Mouse (Mus musculus): ENCODE measurements around the gene Slc44a5.
"Not testable (repeated sequence)": the region's sequence is repeated elsewhere in the genome, so short reads cannot be mapped to it uniquely, and the experiment has no call there.

Slc44a5 gene

DNA sequence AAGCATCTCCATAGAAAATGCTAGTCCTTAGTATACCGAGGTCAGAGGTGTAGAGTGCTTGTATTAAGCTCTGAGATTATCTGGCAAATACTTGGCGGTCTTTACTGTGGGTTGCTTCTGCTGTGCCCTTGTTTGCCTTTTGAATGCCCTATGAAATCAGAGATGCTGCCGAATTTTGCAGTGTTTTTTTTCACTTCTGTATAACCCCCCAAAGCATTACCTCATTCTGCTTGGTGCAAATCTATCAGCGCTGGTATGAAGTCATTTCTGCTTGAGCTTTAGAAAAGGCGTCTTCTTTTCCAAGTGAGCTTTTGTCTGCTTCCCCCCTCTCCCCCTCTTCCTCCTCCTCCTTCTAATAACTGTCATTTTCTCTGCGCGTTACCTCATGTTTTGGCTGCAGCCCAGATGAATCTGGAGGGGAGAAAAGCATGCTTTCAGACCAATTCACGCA, 248.9 kb downstream of the Slc44a5 start:
- no peak for DNase-seq (ENCODE audit: low spot score)

GRCm38 (mm10) chr3:154222688-154223087, 249.5 kb downstream of the Slc44a5 start:
- no peak for DNase-seq (ENCODE audit: low spot score)

DNA sequence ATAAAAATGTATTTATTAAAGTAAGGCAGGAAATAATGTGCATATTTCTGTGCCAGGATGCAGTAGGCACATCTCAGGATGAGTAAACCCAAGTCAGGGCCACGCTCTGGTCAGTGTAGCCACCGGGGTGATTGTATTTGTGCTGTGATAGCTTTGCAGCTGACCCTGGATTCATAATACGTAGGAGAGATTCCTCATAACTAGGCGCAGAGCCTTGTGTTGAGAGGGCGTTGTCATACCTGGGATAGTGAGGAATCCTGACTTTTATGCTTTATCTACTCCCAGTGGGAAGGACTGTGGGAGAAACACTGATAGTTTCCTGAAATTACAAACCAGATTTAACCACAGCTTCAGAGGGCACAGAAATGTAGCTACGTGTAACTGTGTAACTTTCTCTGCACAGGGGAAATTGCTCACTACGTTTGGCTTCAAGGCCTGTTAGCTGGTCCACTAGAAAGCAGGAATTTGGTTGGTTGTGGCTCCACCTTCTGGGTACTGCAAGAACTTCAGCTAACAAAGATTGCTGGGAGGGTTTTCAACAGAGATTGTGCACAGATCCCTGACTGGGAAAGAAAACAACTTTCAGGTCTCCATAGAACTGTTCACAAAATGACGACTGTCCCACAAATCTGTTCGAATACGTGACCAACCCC, 253.0 kb downstream of the Slc44a5 start:
- DNase-seq (ENCODE audit: low spot score): peak; percentile 59

- DNase-seq (ENCODE audit: low spot score): no peak
These were observed 271.7 kb downstream of the Slc44a5 start for GRCm38 (mm10) chr3:154244932-154245331.

DNA sequence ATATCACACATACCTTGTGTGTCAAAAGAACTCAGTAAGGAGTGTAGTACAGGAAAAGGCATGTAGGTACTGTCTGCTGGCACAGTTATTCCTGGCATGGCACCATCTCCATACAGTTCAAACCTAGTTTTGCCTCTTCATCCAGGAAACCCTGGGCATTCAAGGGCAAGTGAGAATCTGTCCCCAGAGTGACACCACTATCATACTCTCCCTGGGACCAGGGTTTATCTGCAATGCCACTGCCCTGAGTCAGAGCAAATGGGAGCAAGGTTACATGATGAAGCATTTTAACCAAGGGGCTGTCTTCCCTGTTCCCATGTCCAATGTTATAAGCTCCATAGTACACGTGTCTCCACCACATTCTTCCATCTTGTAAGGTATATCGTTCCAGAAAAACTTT, 278.2 kb downstream of the Slc44a5 start:
- no peak for DNase-seq (ENCODE audit: low spot score)

DNA sequence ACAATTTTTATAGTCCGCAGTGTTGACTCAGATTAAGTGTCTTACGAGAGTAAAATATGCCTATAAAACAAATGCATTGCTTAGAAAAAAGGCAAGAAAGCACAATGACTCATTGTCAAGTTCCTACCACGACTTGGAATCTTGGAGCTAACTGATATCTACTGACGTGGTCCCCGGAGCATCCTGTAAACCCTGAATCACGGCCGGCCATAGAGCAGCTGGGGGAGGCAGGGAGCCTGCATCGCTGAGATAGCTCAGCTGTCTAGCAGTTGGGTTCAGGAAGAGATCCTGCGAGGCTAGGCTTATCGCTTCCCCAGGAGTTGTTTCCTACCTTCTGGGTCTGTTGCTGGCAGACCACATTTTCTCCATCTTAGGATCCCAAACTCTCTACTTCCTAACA, 279.0 kb downstream of the Slc44a5 start:
- DNase-seq (ENCODE audit: low spot score): no peak

GRCm38 (mm10) chr3:154254187-154254586, 281.0 kb downstream of the Slc44a5 start:
- DNase-seq (ENCODE audit: low spot score): not testable (repeated sequence)

DNA sequence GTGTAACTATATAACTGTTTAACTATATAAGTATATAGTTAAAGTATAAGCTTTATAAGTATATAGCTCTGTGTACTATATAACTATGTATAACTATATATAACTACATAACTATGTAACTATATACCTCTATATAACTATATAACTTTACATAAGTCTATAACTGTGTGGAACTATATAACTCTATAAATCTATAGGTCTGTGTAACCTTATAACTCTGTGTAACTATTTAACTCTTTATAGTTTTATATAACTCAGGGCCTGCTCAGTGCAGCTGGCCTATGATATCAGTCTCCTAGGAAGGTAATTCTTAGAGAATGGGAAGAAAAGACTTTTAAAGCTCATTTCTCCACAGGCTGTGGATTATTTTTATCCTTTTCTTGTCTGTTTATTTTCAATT, 284.1 kb downstream of the Slc44a5 start:
- DNase-seq (ENCODE audit: low spot score): no peak

GRCm38 (mm10) chr3:154268313-154268712, 295.1 kb downstream of the Slc44a5 start:
- no peak for DNase-seq (ENCODE audit: low spot score)

GRCm38 (mm10) chr3:154269757-154270366, 296.6 kb downstream of the Slc44a5 start:
- peak; percentile 46 for DNase-seq (ENCODE audit: low spot score)

GRCm38 (mm10) chr3:154274681-154275080, 301.4 kb downstream of the Slc44a5 start:
- no peak for DNase-seq (ENCODE audit: low spot score)

- DNase-seq (ENCODE audit: low spot score): no peak
These were observed 311.0 kb downstream of the Slc44a5 start for GRCm38 (mm10) chr3:154284260-154284659.

DNA sequence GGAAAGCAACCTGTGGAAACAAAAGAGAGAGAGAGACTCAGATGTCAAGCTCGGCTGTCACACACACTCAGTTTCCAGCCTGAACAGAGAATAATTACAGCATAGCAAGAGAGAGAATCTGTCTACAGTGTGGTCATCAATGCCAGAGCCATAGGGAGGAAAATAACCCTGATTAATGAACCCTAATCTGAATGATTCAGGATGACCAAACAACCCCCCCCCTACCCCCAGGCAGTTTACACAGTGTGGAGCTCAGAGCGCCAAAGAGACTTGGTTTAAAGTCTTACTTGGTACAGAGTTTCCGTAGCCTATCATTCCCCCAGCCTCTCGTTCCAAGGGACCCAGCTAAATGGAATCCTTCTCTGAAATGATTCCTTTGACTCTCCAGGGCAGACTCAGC, 312.1 kb downstream of the Slc44a5 start:
- no peak for DNase-seq (ENCODE audit: low spot score)

GRCm38 (mm10) chr3:154287217-154287616, 314.0 kb downstream of the Slc44a5 start:
- DNase-seq (ENCODE audit: low spot score): no peak

DNA sequence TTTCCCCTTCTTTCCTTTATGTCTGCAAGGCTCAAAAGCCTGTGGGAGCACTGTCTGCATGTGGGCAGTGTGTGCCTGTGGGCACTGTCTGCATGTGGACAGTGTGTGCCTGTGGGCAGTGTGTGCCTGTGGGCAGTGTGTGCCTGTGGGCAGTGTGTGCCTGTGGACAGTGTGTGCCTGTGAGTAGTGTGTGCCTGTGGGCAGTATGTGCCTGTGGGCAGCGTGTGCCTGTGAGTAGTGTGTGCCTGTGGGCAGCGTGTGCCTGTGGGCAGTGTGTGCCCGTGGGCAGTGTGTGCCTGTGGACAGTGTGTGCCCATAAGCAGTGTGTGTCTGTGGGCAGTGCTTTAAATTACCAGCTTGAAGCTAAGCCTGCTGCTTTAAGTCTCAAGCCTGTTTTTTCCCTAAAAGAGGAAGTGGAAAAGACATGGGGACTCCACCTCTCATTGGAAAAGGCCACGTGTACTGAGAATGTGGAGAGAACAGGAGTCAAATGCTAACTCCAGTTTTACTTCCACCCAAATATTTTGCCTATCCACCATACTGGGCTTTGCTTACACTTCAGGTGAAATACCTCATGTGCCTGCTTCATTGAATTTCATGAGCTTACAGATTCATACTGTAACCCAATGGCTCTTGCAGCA, 315.3 kb downstream of the Slc44a5 start:
- no peak for DNase-seq (ENCODE audit: low spot score)

- no peak for DNase-seq (ENCODE audit: low spot score)
These were observed 317.1 kb downstream of the Slc44a5 start for GRCm38 (mm10) chr3:154290351-154290750.

GRCm38 (mm10) chr3:154292126-154292525, 318.9 kb downstream of the Slc44a5 start:
- DNase-seq (ENCODE audit: low spot score): no peak

GRCm38 (mm10) chr3:154293839-154294490, 320.7 kb downstream of the Slc44a5 start:
- DNase-seq (ENCODE audit: low spot score): peak; percentile 7

GRCm38 (mm10) chr3:154294924-154295834, 321.9 kb downstream of the Slc44a5 start:
- no peak for DNase-seq (ENCODE audit: low spot score)

DNA sequence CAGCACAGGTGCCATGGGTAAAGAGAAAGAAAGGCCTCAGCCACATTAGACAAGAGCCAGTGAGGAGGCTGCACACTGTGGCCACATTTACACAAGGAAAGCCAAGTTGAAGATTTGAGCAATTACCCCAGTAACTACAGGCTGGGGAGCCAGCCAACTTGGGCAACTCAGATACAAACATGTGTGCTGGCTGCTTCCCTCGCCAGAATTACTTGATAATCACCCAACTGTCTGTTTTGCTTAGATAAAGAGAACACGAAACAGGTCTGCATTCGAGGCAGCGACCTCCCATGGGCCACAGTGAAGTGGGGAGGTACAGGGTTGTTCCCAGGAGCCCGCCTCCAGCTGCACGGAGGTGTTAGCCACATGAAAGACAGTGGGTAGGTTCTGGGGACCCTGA, 324.3 kb downstream of the Slc44a5 start:
- DNase-seq (ENCODE audit: low spot score): no peak

- DNase-seq (ENCODE audit: low spot score): no peak
These were observed 325.3 kb downstream of the Slc44a5 start for GRCm38 (mm10) chr3:154298490-154298889.

DNA sequence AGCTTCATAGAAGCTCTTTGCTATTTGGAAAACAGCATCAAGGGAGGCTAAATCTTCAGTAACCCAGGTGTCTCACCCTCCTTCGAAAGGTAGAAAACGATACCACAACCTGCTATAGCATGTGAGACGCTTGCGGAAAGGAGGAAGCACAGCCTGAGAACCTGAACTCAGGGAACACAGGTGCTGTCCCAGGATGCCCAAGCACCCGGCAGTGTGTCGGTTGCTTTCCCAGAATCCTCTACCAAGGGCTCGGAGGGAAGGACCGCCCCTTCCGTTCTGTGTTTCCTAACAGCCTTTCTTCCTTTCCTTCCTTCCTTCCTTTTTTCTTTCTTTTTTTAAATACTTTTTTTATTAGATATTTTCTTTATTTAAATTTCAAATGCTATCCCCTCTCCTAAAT, 326.8 kb downstream of the Slc44a5 start:
- no peak for DNase-seq (ENCODE audit: low spot score)

Data from left cerebral cortex, adult 11 months (tissue).